Mouse (Mus musculus) MEL (cell line): Measurements from ENCODE around the gene Gm20388. TPM values are rescaled to one million over a fixed set of nuclear protein-coding genes. Genes with fewer than 3 reads are reported as not detected.

ENCODE experiments used
- DNase-seq: peaks from one replicate; pipeline ENCODE4 v3.0.0; 2011; ENCODE audit warnings: low read depth, low spot score
- H3K27ac ChIP-seq: 2 replicates; pipeline ENCODE4 v1.5.1; 2012; ENCODE audit warnings: low read depth, mild to moderate bottlenecking, control low read depth, low read length, moderate library complexity; ENCODE audit not compliant: control insufficient read depth
- H3K27me3 ChIP-seq, 2 experiments: fragments of 150-350 bp in 1 of 2; sonication (generic) in 1 of 2; 2 replicates each; pipeline ENCODE4 v1.6.1; 2012; ENCODE audit warnings: low read length in 2 of 2, mild to moderate bottlenecking in 2 of 2, improper control_type of control experiment in 1 of 2, moderate library complexity in 1 of 2; ENCODE audit not compliant: insufficient read depth in 2 of 2, control insufficient read depth in 1 of 2
- H3K36me3 ChIP-seq, 2 experiments: 2 replicates each; pipeline ENCODE4 v1.6.1; 2012 to 2014; ENCODE audit warnings: low read length in 2 of 2, improper control_type of control experiment in 1 of 2, inconsistent platforms in 1 of 2, mild to moderate bottlenecking in 1 of 2; ENCODE audit not compliant: insufficient read depth in 2 of 2, control insufficient read depth in 1 of 2
- H3K4me1 ChIP-seq, 2 experiments: fragments of 150-350 bp in 1 of 2; sonication (generic) in 1 of 2; 2 replicates each; pipeline ENCODE4 v1.6.1; 2012; ENCODE audit warnings: low read length in 2 of 2, improper control_type of control experiment in 1 of 2, mild to moderate bottlenecking in 1 of 2; ENCODE audit not compliant: insufficient read depth in 2 of 2, control insufficient read depth in 1 of 2
- H3K4me3 ChIP-seq, 2 experiments: fragments of 150-350 bp in 1 of 2; sonication (generic) in 1 of 2; 2 replicates each; pipeline ENCODE4 v1.5.1; 2012; ENCODE audit warnings: low read depth in 2 of 2, low read length in 2 of 2, mild to moderate bottlenecking in 2 of 2, moderate library complexity in 2 of 2, control low read depth in 1 of 2, improper control_type of control experiment in 1 of 2; ENCODE audit not compliant: control insufficient read depth in 1 of 2, insufficient read depth in 1 of 2
- H3K79me2 ChIP-seq: 2 replicates; pipeline ENCODE4 v1.6.1; 2012; ENCODE audit warnings: mild to moderate bottlenecking, low read length, moderate library complexity; ENCODE audit not compliant: control insufficient read depth, poor library complexity, insufficient read depth
- H3K9ac ChIP-seq: 2 replicates; pipeline ENCODE4 v1.6.1; 2012; ENCODE audit warnings: low read depth, mild to moderate bottlenecking, control low read depth, low read length, moderate library complexity; ENCODE audit not compliant: control insufficient read depth, poor library complexity, severe bottlenecking
- H3K9me3 ChIP-seq: fragments of 150-350 bp; sonication (generic); replicated peaks from 2 replicates; pipeline ENCODE4 v1.6.1; 2012; ENCODE audit warnings: mild to moderate bottlenecking, low read length, improper control_type of control experiment, moderate library complexity; ENCODE audit not compliant: insufficient read depth
- BHLHE40 ChIP-seq: IDR thresholded peaks from 2 replicates; pipeline ENCODE4 v1.6.1; 2012; ENCODE audit warnings: low read depth, mild to moderate bottlenecking, inconsistent platforms, low read length, improper control_type of control experiment, borderline replicate concordance
- CHD1 ChIP-seq: IDR thresholded peaks from 2 replicates; pipeline ENCODE4 v1.6.1; 2012; ENCODE audit warnings: low read depth, mild to moderate bottlenecking, inconsistent platforms, low read length, improper control_type of control experiment
- CHD2 ChIP-seq: IDR thresholded peaks from 2 replicates; pipeline ENCODE4 v1.6.1; 2011; ENCODE audit warnings: low read length, improper control_type of control experiment
- CTCF ChIP-seq, 3 experiments: IDR thresholded peaks in 2 of 3; conservative IDR thresholded peaks in 1 of 3; 2 replicates each; pipeline ENCODE4 v1.5.1; 2011 to 2012; ENCODE audit warnings: low read length in 3 of 3, low read depth in 2 of 3, mild to moderate bottlenecking in 2 of 3, improper control_type of control experiment in 1 of 3, inconsistent platforms in 1 of 3, mixed read lengths in 1 of 3, moderate library complexity in 1 of 3; ENCODE audit not compliant: control insufficient read depth in 1 of 3, insufficient read depth in 1 of 3, poor library complexity in 1 of 3, severe bottlenecking in 1 of 3
- ELF1 ChIP-seq: IDR thresholded peaks from 2 replicates; pipeline ENCODE4 v1.6.1; 2014; ENCODE audit warnings: low read depth, mild to moderate bottlenecking, inconsistent platforms, low read length, improper control_type of control experiment, moderate library complexity
- EP300 ChIP-seq, 2 experiments: IDR thresholded peaks; 2 replicates each; pipeline ENCODE4 v1.6.1; 2011; ENCODE audit warnings: improper control_type of control experiment in 2 of 2, low read length in 2 of 2, low read depth in 1 of 2, mild to moderate bottlenecking in 1 of 2
- GATA1 ChIP-seq: IDR thresholded peaks from 2 replicates; pipeline ENCODE4 v1.6.1; 2011; ENCODE audit warnings: low read depth, low read length, improper control_type of control experiment
- HCFC1 ChIP-seq: IDR thresholded peaks from 2 replicates; pipeline ENCODE4 v1.6.1; 2012; ENCODE audit warnings: low read depth, mild to moderate bottlenecking, inconsistent platforms, low read length, improper control_type of control experiment, moderate library complexity
- JUND ChIP-seq: IDR thresholded peaks from 2 replicates; pipeline ENCODE4 v1.6.1; 2011; ENCODE audit warnings: low read depth, mild to moderate bottlenecking, improper control_type of control experiment, low read length
- MAZ ChIP-seq: IDR thresholded peaks from 2 replicates; pipeline ENCODE4 v1.6.1; 2012; ENCODE audit warnings: low read depth, mild to moderate bottlenecking, inconsistent platforms, low read length, improper control_type of control experiment
- MEF2A ChIP-seq: IDR thresholded peaks from 2 replicates; pipeline ENCODE4 v1.6.1; 2014; ENCODE audit warnings: low read depth, mild to moderate bottlenecking, inconsistent platforms, low read length, improper control_type of control experiment; ENCODE audit not compliant: poor library complexity, insufficient replicate concordance, severe bottlenecking; ENCODE audit errors: extremely low read depth
- MXI1 ChIP-seq: IDR thresholded peaks from 2 replicates; pipeline ENCODE4 v1.6.1; 2011; ENCODE audit warnings: mild to moderate bottlenecking, low read depth, low read length, improper control_type of control experiment
- MYB ChIP-seq: IDR thresholded peaks from 2 replicates; pipeline ENCODE4 v1.6.1; 2011; ENCODE audit warnings: mild to moderate bottlenecking, low read depth, low read length, improper control_type of control experiment
- MYC ChIP-seq: IDR thresholded peaks from 2 replicates; pipeline ENCODE4 v1.6.1; 2011; ENCODE audit warnings: low read depth, mild to moderate bottlenecking, low read length, improper control_type of control experiment, moderate library complexity
- NELFE ChIP-seq: IDR thresholded peaks from 2 replicates; pipeline ENCODE4 v1.6.1; 2011; ENCODE audit warnings: low read depth, low read length, improper control_type of control experiment
- NRF1 ChIP-seq: IDR thresholded peaks from 2 replicates; pipeline ENCODE4 v1.6.1; 2014; ENCODE audit warnings: low read depth, mild to moderate bottlenecking, inconsistent platforms, low read length, improper control_type of control experiment, moderate library complexity; ENCODE audit not compliant: poor library complexity, insufficient read depth, severe bottlenecking
- POLR2A ChIP-seq, 2 experiments: IDR thresholded peaks; 2 replicates each; pipeline ENCODE4 v1.6.1; 2011 to 2012; ENCODE audit warnings: low read length in 2 of 2, mild to moderate bottlenecking in 2 of 2, control low read depth in 1 of 2, improper control_type of control experiment in 1 of 2, low read depth in 1 of 2, moderate library complexity in 1 of 2; ENCODE audit not compliant: control insufficient read depth in 1 of 2, insufficient read depth in 1 of 2, poor library complexity in 1 of 2
- POLR2AphosphoS2 ChIP-seq: IDR thresholded peaks from 2 replicates; pipeline ENCODE4 v1.6.1; 2011; ENCODE audit warnings: low read length, improper control_type of control experiment
- POLR2AphosphoS5 ChIP-seq: IDR thresholded peaks from 2 replicates; pipeline ENCODE4 v1.6.1; 2012; ENCODE audit warnings: low read depth, borderline replicate concordance, mild to moderate bottlenecking, inconsistent platforms, low read length, moderate library complexity, mixed read lengths
- RAD21 ChIP-seq: IDR thresholded peaks from 2 replicates; pipeline ENCODE4 v1.6.1; 2011; ENCODE audit warnings: mild to moderate bottlenecking, low read depth, low read length, improper control_type of control experiment
- RCOR1 ChIP-seq: IDR thresholded peaks from 2 replicates; pipeline ENCODE4 v1.6.1; 2012; ENCODE audit warnings: low read depth, mild to moderate bottlenecking, inconsistent platforms, low read length, improper control_type of control experiment
- SIN3A ChIP-seq: IDR thresholded peaks from 2 replicates; pipeline ENCODE4 v1.6.1; 2012; ENCODE audit warnings: low read length, improper control_type of control experiment, inconsistent platforms
- SMC3 ChIP-seq: IDR thresholded peaks from 2 replicates; pipeline ENCODE4 v1.6.1; 2011; ENCODE audit warnings: low read depth, low read length, improper control_type of control experiment
- TAL1 ChIP-seq: IDR thresholded peaks from 2 replicates; pipeline ENCODE4 v1.6.1; 2012; ENCODE audit warnings: mild to moderate bottlenecking, inconsistent platforms, low read length, moderate library complexity, mixed read lengths
- TCF12 ChIP-seq: IDR thresholded peaks from 2 replicates; pipeline ENCODE4 v1.6.1; 2014; ENCODE audit warnings: low read depth, mild to moderate bottlenecking, inconsistent platforms, low read length, improper control_type of control experiment, moderate library complexity
- UBTF ChIP-seq: IDR thresholded peaks from 2 replicates; pipeline ENCODE4 v1.6.1; 2012; ENCODE audit warnings: low read depth, mild to moderate bottlenecking, inconsistent platforms, low read length, improper control_type of control experiment, moderate library complexity, borderline replicate concordance; ENCODE audit not compliant: insufficient read depth
- USF1 ChIP-seq: IDR thresholded peaks from 2 replicates; pipeline ENCODE4 v1.6.1; 2014; ENCODE audit warnings: low read depth, mild to moderate bottlenecking, inconsistent platforms, low read length, improper control_type of control experiment, moderate library complexity
- USF2 ChIP-seq, 2 experiments: IDR thresholded peaks; 2 replicates each; pipeline ENCODE4 v1.6.1; 2011 to 2012; ENCODE audit warnings: improper control_type of control experiment in 2 of 2, low read length in 2 of 2, borderline replicate concordance in 1 of 2, inconsistent platforms in 1 of 2, low read depth in 1 of 2, mild to moderate bottlenecking in 1 of 2; ENCODE audit not compliant: insufficient read depth in 1 of 2
- ZC3H11A ChIP-seq: IDR thresholded peaks from 2 replicates; pipeline ENCODE4 v1.6.1; 2012; ENCODE audit warnings: low read depth, mild to moderate bottlenecking, inconsistent platforms, low read length, improper control_type of control experiment
- ZKSCAN1 ChIP-seq: IDR thresholded peaks from 2 replicates; pipeline ENCODE4 v1.6.1; 2012; ENCODE audit warnings: low read depth, mild to moderate bottlenecking, inconsistent platforms, low read length, improper control_type of control experiment, moderate library complexity
- ZMIZ1 ChIP-seq: IDR thresholded peaks from 2 replicates; pipeline ENCODE4 v1.6.1; 2012; ENCODE audit warnings: low read depth, mild to moderate bottlenecking, inconsistent platforms, low read length, improper control_type of control experiment, moderate library complexity
- polyA plus RNA-seq, 2 experiments: library from polyadenylated mRNA; stranded (reverse) in 1 of 2; unstranded in 1 of 2; fragments of >175 nt in 1 of 2; fragments of >200 nt in 1 of 2; gene quantifications; 2 replicates each; pipeline versions ENCODE4 v1.2.1 to v1.2.4; 2012; ENCODE audit warnings: low replicate concordance in 2 of 2, low read depth in 1 of 2; ENCODE audit not compliant: insufficient read length in 2 of 2, insufficient read depth in 1 of 2, missing spikeins in 1 of 2
- total RNA-seq: library from RNA; depleted of rRNA; stranded (reverse); fragments of 300-350 nt; gene quantifications from 2 replicates; pipeline ENCODE4 v1.2.3, GENCODE M21; 2012

Gm20388 gene
- total and polyA plus RNA-seq, 3 experiments: 11.1 to 17.8 TPM; not detected in 1

DNA sequence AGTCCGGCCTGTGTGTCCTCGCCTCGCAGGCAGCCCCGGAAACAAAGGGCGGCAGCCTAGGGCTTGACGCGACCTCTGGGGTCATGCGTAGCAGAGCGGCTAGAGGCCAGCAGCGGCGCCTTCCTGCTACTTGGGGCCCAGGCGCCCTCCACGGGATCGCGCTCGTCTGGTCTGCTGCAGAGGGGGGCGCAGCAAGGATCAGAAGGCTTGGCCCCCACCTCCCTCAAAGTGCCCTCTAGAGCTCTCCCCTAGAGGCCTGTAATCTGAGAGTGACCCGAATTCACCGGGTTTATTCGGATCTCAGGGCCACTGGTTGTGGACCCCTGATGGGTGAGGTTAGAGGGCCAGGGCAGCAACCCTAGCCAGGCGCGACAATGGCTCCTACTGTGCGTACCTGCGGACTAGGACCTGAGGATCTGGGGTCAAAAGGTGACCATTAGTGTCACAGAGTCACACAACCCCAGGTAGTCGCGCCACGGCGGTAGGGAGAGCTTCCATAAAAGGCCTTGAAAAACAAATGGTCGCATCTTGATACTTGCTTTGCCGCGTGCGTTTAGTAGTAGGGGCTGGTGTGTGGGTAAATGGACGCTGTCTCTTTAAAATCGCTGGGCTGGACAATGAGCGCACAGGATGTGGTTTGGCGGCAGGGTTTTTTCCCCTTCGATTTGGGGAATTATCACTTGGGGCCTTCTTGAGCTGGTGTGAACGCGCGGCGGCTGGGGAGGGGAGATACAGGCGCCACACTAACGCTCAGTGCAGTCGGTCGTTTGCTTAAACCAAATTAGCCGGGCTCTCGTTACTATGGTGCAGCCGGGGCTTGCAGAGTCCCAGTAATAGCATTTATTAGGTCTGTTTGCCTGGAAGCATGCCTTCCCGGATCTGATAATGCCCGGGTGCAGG, 576.1 kb downstream of the Gm20388 start (continued):
- TF ChIP-seq ZC3H11A (no peak), MXI1 (peak; percentile 79), TAL1 (peak; percentile 100), USF2 (IDR thresholded peaks at IDR 0.05; ENCODE audit: borderline replicate concordance in 1 of 2, insufficient read depth in 1 of 2, low read depth in 1 of 2, low read length in 2 of 2) (no peak), HCFC1 (peak; percentile 73; the same call in 1 of the 2 replicates), SIN3A (peak; percentile 98), BHLHE40 (no peak; the same call in 1 of the 2 replicates), USF1 (no peak), TCF12 (peak; percentile 99), UBTF (no peak), NELFE (peak; percentile 78)

DNA sequence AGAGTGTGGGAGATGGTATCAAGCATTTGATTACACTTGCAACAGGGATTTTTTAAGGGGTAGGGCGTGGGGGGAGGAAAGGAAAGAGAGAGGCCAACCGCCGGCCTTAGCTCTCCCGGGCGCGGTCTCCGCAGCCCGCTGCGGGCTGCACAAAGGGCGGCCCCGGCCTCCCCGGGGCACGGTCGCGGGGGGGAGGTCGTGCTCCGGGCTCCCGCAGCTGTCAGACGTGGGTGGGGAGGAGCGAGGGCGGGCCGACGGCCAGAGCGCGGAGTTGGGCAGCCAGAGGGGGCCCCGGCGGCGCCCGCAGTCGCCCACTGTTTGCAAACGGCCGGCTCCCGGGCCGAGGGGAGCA, 576.7 kb downstream of the Gm20388 start:
- H3K79me2 ChIP-seq: peaks cover 62% of the 10 kb centered on the region
- TF ChIP-seq SIN3A (no peak), USF2 (IDR thresholded peaks at IDR 0.05; ENCODE audit: borderline replicate concordance in 1 of 2, insufficient read depth in 1 of 2, low read depth in 1 of 2, low read length in 2 of 2) (no peak), ZKSCAN1 (no peak), POLR2AphosphoS5 (no peak), TCF12 (no peak), NRF1 (no peak), ELF1 (no peak; the same call in 1 of the 2 replicates), MYB (no peak), GATA1 (no peak), BHLHE40 (no peak), MYC (no peak), ZC3H11A (0 out of 2 replicates have a peak, but pooled peaks have one; percentile 4), ZMIZ1 (peak; percentile 43; the same call in 1 of the 2 replicates), POLR2A (IDR thresholded peaks at IDR 0.05; ENCODE audit: control insufficient read depth in 1 of 2, insufficient read depth in 1 of 2, low read depth in 1 of 2, low read length in 2 of 2, poor library complexity in 1 of 2) (peak in 1 of 2 experiments; percentile 6; a peak in 1 of 4 replicates), MEF2A (no peak), UBTF (peak; percentile 84; the same call in 1 of the 2 replicates), MAZ (no peak), HCFC1 (no peak), RAD21 (no peak), CTCF (IDR thresholded peaks at IDR 0.05 in 2 of 3, conservative IDR thresholded peaks at IDR 0.05 in 1 of 3; ENCODE audit: control insufficient read depth in 1 of 3, insufficient read depth in 1 of 3, low read depth in 2 of 3, low read length in 3 of 3, poor library complexity in 1 of 3, severe bottlenecking in 1 of 3) (no peak), CHD2 (no peak), RCOR1 (no peak), JUND (no peak; the same call in 1 of the 2 replicates), POLR2AphosphoS2 (no peak), NELFE (no peak), CHD1 (no peak), EP300 (IDR thresholded peaks at IDR 0.05; ENCODE audit: low read depth in 1 of 2, low read length in 2 of 2) (no peak), SMC3 (no peak)

More for the DNA sequence above, 576.7 kb downstream of the Gm20388 start:
- H3K27me3 ChIP-seq: no peaks in the 10 kb centered on the region
- peaks cover 3 to 24% of the 10 kb centered on the region in 2 experiments for H3K4me1 ChIP-seq
- DNase-seq: no peak
- peaks cover 0 to 12% of the 10 kb centered on the region in 2 experiments; a peak in 2 of 4 replicates for H3K36me3 ChIP-seq
- H3K4me3 ChIP-seq: peak overlapping the region; percentile 85 to 93
- peak overlapping the region; percentile 99 for H3K27ac ChIP-seq
- H3K9me3 ChIP-seq: no peaks in the 10 kb centered on the region
- peak overlapping the region; percentile 89 for H3K9ac ChIP-seq
